Mouse (Mus musculus) erythroblast, embryonic 14.5 days (primary cell): ENCODE measurements around the gene Gm42417.

Experiments
- GATA1 ChIP-seq: IDR thresholded peaks from 2 replicates; pipeline ENCODE4 v1.6.1; 2012; ENCODE audit warnings: low read length, inconsistent platforms, mixed read lengths
- TAL1 ChIP-seq: IDR thresholded peaks from 3 replicates; pipeline ENCODE4 v1.6.1; 2012; ENCODE audit warnings: low read length, inconsistent platforms, mixed read lengths

DNA sequence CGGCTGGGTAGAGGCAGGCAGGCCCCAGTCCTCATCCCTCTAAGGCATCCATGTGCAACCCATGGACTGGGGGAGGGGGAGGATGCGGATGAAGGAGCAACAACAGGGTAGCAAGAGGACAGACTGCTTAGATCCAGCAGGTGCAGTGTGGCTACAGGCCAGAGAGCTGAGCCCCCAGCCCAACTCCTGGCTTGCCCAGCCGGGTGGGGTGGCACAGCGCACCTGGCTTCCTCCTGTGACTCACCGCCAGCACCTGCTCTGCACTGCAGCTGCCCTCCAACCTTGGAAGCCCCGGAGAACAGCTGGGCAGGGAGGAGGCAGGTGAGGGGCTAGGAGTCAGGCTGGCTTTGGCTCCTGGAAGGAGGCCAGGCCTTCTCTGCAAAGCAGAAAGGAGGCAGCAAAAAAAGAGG, 40.8 kb upstream of the Gm42417 start:
- no peak for TF ChIP-seq GATA1
- no peak for TF ChIP-seq TAL1
